Mouse (Mus musculus) left cerebral cortex, postnatal 36 days (tissue): ENCODE results near the gene Tnfrsf21. TPM values are rescaled to one million over a fixed set of nuclear protein-coding genes. Genes with fewer than 3 reads are reported as not detected.

Experiments used
- DNase-seq, 2 experiments: peaks; one replicate each; pipeline ENCODE4 v3.0.0; 2021 to 2022; ENCODE audit warnings: low spot score in 2 of 2, mixed read lengths in 1 of 2
- intact Hi-C: fragments of 180-260 bp; cut with DNase I; formaldehyde crosslinking; loops from one replicate; pipeline ENCODE4 v1.15.1; 2025
- total RNA-seq, 2 experiments: library from RNA; stranded (reverse); gene quantifications; 2 replicates each; pipeline ENCODE4 v1.2.3; 2021

The Tnfrsf21 gene
- total RNA-seq, 2 experiments from 2014 or later: 76.9 to 79.8 TPM

GRCm38 (mm10) chr17:43072142-43072786 lies 55.9 kb downstream of the Tnfrsf21 start:
- DNase-seq: no peak
- intact Hi-C loops: loop anchor here (10.0 kb wide), 1 partner anchor 163 kb away; no protein-coding TSS in a partner anchor

DNA sequence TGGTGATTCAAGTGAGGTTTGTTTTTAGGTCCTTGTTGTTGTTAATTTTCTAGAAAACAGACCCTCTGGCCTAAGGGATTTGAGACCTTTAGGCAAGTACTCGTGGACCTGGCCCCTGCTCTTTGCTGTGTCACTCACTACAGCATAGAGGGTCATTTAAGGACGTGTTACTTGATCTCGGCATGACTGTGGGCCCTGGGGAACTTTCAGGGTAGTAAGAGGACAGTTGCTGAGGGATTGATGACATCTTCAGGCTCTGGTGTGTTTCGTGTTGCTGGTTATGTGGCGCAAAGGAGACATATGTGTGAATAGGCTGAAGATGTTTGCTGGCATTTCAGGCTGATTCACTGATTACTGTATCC lies 56.4 kb downstream of the Tnfrsf21 start:
- no peak for DNase-seq
- intact Hi-C loops: loop anchor here (10.0 kb wide), 1 partner anchor 162 kb away; no protein-coding TSS in a partner anchor

GRCm38 (mm10) chr17:43074391-43074790 lies 58.0 kb downstream of the Tnfrsf21 start:
- no peak for DNase-seq
- intact Hi-C loops: loop anchor here (10.0 kb wide), 1 partner anchor 160 kb away; no protein-coding TSS in a partner anchor

DNA sequence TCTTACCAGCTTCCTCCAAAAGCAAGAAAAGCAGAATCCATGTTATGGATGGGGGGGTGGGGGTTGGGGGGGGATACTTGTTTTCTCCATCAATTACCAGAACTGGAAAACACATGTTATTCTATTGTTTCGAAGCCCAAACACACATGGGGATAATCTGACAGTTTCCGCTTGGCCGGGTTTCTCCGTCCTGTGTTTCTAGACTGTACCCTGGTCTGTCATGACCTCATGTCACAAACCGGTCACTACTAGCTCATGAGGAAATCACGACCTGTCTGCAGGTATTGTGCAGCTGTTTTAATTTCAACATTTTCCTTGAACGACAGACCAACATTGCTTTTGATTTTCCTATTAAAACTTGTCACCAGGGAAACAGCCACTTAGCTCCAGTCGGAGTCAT lies 58.7 kb downstream of the Tnfrsf21 start:
- intact Hi-C loops: loop anchor here (10.0 kb wide), 1 partner anchor 160 kb away; no protein-coding TSS in a partner anchor
- DNase-seq: no peak

- intact Hi-C loops: loop anchor here (10.0 kb wide), 1 partner anchor 159 kb away; no protein-coding TSS in a partner anchor
Measured at GRCm38 (mm10) chr17:43075937-43076336, 59.6 kb downstream of the Tnfrsf21 start.

DNA sequence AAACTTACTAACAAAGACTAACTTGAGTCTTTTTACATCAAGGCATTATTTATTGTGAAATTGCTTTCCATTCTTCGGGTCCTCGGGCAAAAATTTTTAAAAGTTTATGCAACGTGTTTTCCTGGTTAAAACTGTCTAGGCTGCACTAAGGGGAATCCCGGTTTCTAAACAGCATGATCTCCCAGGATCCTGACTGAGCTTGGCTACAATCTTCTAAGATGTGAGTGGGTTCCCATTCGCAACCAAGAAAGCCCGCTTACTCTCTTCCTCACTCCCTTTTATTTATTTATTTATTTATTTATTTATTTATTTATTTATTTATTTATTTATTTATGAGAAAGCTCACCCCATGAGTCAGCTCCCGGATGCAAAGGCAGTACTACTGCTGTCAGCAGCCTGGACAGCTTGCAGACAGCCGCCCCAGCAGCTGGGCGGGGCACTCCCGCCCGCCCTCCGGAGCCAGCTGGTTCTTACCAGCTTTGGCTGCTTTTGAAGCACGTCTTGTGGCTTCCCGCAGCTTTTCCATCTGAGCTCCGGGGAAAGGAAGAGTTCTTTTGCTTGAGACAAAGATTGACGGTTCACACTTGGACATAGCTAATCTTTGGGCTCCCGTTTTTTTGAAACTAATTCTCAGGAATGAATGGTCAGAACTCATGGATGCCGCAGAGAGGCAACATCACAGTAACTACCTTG lies 60.6 kb downstream of the Tnfrsf21 start:
- peak; percentile 76 to 80 for DNase-seq
- intact Hi-C loops: loop anchor here (1.0 to 10.0 kb wide), 2 partner anchors 60 to 158 kb away; no protein-coding TSS in a partner anchor

More at GRCm38 (mm10) chr17:43075937-43076336, 59.6 kb downstream of the Tnfrsf21 start:
- no peak for DNase-seq

DNA sequence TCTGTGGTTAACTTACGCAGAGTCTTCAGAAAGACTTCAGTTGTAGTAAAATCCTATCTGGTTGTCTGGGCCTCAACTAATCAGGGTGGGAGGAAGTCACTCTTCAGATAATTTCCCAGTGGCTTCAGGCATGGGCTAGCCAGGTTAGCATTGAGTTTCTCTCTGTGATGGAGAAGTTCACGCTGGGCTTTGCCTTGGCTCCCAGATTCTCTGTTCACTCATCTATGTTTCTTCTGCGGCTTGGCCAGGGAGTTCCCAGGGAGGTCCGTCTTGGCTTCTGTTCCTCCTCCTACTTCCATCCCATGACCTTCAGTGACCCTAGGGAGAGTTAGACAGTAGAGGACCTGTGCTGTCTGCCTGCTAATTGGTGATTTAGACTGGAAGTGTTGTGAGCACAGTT lies 61.2 kb downstream of the Tnfrsf21 start:
- intact Hi-C loops: loop anchor here (1.0 to 10.0 kb wide), 2 partner anchors 60 to 157 kb away; no protein-coding TSS in a partner anchor
- DNase-seq: no peak

GRCm38 (mm10) chr17:43081225-43081624 lies 64.9 kb downstream of the Tnfrsf21 start:
- DNase-seq: no peak
- intact Hi-C loops: no loop called here

GRCm38 (mm10) chr17:43089496-43089895 lies 73.1 kb downstream of the Tnfrsf21 start:
- DNase-seq: no peak
- intact Hi-C loops: no loop called here

DNA sequence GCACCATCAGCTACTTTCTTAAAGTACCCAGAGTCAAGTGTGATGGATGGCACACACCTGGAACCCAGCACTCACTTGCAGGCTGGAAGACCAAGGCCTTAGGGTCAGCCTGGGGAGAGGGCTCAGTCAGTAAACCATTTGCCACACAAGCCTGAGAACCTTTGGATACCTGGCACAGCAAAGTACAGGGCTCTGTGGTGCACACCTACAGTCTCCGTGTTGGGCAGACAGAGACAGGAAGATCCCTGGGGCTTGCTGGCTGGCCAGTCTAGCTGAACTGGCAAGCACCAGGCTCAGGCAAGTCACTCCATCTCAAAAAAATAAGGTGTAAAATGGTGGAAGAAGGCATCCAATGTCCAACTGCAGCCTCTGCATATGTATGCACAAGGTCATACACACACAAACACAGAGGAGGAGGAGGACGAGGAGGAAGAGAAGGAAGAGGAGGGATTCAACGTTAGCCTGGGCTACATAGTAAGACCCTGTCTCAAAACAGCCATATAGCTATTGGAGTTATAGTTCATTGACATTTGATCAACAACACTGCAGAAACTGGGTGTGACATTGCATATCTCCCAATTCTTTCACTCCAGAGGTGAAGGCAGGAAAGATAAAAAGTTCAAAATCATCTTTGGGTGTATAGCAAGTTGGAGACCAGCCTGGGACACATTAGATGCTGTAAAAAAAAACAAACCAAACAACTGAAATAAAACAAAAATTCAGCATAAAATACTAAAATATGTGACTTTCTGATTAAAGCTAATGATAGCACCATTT lies 74.8 kb downstream of the Tnfrsf21 start:
- intact Hi-C loops: no loop called here
- no peak for DNase-seq

DNA sequence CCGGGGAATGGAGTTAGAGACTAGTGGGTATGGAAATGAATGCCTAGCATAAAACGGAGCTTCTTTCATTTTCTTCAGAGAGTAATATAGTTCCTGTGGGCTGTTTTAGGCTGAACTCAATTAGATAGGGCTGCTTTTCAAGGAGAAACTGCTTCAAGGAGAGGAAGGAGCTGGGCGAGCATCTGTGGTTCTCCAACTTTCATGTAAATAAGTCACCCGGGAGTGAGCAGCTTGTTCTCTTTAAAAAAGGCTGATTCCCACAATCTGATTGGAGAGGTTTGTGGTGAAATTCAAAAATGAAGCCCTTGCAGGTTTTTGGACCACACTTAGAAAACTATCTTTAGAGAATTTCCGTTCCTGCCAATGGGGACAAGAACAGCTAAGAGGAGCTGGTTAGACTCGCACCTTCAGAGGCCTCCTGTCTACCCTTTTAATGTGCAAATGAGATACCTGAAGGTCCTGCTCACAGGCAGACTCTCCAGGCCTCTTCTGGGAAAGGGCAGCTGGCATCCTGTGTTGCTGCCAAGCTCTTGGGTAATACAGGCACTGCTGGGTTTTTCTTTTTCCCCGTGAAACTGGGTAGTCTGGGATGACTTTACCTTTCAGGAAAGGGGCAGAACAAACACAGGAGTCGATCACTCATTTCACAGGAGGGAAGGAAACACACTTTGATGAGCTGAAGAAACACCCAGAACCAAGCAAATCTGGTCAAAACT lies 76.1 kb downstream of the Tnfrsf21 start:
- intact Hi-C loops: no loop called here
- DNase-seq: no peak

- intact Hi-C loops: no loop called here
Measured at GRCm38 (mm10) chr17:43094285-43094684, 77.9 kb downstream of the Tnfrsf21 start.

DNA sequence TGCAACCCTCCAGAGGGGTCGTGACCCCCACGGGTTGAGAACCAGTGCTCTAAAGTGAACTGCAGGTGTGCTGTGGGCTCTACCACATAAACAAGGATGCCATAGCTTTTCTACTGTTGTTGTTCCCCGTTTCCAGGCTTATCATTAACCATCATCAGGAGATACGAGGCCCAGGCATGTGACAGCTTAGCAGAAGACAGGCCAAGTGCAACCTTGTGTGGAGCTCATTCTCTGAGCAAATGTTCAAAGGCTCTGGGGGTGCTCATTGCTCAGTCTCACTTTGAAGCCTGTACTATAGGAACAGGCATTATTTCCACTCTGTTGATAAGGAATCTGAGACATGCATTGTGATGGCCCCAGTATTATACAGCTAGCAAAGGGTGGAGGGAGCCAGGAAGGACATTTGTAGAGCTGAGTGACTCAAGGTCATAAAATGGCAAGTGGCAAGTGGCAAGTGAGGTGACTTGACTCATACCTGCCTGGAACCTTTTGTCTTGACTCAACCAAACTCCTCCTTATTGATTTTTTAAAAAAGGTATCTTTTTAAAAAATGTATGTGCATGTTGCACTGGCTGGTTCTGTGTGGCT lies 80.8 kb downstream of the Tnfrsf21 start:
- DNase-seq: no peak
- intact Hi-C loops: no loop called here

More at GRCm38 (mm10) chr17:43094285-43094684, 77.9 kb downstream of the Tnfrsf21 start:
- DNase-seq: no peak

- intact Hi-C loops: no loop called here
- no peak for DNase-seq
Measured at GRCm38 (mm10) chr17:43106108-43106507, 89.8 kb downstream of the Tnfrsf21 start.

DNA sequence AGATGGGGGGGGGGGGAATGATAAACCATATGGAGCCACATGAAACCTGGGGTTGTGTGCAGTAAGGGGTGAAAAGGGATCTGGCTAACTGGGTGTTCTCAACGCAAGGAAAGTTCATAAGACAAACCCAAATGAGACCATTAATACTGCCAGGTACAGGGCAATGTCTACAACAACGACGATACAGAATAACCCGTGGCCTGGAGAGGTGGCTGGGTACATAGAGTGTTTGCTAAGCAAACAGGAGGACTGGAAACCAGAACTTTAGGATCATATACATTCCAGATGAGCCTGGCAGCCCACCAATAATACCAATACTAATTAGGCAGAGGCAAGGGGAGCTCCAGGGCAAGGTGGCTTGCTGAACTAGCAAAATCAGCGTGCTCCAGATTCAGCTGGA lies 91.0 kb downstream of the Tnfrsf21 start:
- no peak for DNase-seq
- intact Hi-C loops: no loop called here

DNA sequence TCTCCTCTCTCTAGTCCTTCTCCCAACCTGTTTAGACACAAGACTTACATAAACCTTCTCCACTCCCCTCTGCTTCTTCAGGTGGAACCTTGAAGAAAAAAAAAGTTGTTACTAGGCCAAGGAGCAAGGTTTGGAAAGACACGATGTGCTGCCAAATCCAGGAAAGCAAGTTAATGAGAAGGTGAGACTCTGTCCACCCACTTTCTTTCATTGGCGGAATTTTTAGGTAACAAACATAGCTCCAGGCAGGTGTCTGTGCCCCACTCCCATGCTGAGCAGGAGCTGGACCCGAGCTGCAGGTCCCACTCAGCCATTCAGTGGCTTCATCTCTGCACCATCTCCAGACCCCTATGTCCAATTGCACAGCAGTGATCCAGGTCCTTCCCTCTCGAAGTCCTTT lies 93.1 kb downstream of the Tnfrsf21 start:
- DNase-seq: no peak

GRCm38 (mm10) chr17:43110168-43110885 lies 94.0 kb downstream of the Tnfrsf21 start:
- intact Hi-C loops: no loop called here
- no peak for DNase-seq

More for the DNA sequence above, 93.1 kb downstream of the Tnfrsf21 start:
- intact Hi-C loops: no loop called here

DNA sequence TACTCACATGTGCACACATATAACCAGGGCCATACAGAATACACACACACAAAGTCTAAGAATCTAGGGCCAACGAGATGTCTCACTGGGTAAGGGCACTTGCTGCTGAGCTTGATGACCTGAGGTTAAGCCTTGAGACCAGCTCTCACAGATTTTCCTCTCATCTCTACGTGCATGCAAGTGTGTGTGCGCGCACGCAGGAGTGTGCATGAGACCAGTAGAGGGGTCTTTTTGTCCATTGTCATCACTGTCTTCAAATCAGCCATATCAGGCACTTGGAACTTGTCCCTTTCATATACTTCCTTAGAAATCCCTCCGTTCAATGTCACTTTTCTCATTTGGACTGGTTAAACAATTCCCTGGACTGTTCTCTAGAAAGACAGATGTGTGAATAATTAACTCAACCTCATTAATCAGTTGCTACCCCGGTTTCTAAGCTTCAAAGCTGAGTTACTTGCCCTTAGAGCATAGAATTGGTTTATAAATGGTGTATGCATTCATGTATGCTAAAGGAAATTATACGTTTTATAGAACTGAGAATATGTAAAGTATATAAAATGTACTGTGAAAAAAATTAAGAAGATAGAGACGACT lies 97.1 kb downstream of the Tnfrsf21 start:
- no peak for DNase-seq
- intact Hi-C loops: no loop called here
